Mouse (Mus musculus) midbrain, postnatal 0 days (tissue): ENCODE data around the gene Tnxb. TPM values are rescaled to one million over a fixed set of nuclear protein-coding genes. Genes with fewer than 3 reads are reported as not detected.
"Not testable (repeated sequence)": the region's sequence is repeated elsewhere in the genome, so short reads cannot be mapped to it uniquely, and the experiment has no call there.

Experiments used
- ATAC-seq: fragments of 200-750 bp; cut with Nextera tagmentation; 2 replicates; pipeline ENCODE4 v1.8.0; 2017; ENCODE audit warnings: moderate number of reproducible peaks, mild to moderate bottlenecking, moderate TSS enrichment, moderate library complexity; ENCODE audit not compliant: low FRiP score
- DNase-seq: peaks from one replicate; pipeline ENCODE4 v3.0.0-alpha.2; 2015; ENCODE audit warnings: low spot score
- H3K27ac ChIP-seq: fragments of 300-500 bp; sonication (generic); 2 replicates; pipeline ENCODE4 v1.5.1; 2014; ENCODE audit warnings: low read depth, mild to moderate bottlenecking, low read length, mixed read lengths
- H3K27me3 ChIP-seq: fragments of 300-500 bp; sonication (generic); 2 replicates; pipeline ENCODE4 v1.6.1; 2014; ENCODE audit warnings: low read length, control low read depth, mixed read lengths; ENCODE audit not compliant: insufficient read depth
- H3K36me3 ChIP-seq: fragments of 300-500 bp; sonication (generic); 2 replicates; pipeline ENCODE4 v1.6.1; 2014; ENCODE audit warnings: low read length, control low read depth, mixed read lengths; ENCODE audit not compliant: insufficient read depth
- H3K4me1 ChIP-seq: fragments of 300-500 bp; sonication (generic); 2 replicates; pipeline ENCODE4 v1.6.1; 2014; ENCODE audit warnings: mild to moderate bottlenecking, control low read depth, antibody characterized with exemption, low read length, mixed read lengths; ENCODE audit not compliant: insufficient read depth
- H3K4me2 ChIP-seq: fragments of 300-500 bp; sonication (generic); 2 replicates; pipeline ENCODE4 v1.6.1; 2014; ENCODE audit warnings: low read depth, mild to moderate bottlenecking, low read length, mixed read lengths; ENCODE audit not compliant: poor library complexity, severe bottlenecking
- H3K4me3 ChIP-seq: fragments of 300-500 bp; sonication (generic); 2 replicates; pipeline ENCODE4 v1.5.1; 2014; ENCODE audit warnings: low read depth, mild to moderate bottlenecking, low read length, moderate library complexity
- H3K9ac ChIP-seq: fragments of 300-500 bp; sonication (generic); replicated peaks from 2 replicates; pipeline ENCODE4 v1.6.1; 2014; ENCODE audit warnings: mild to moderate bottlenecking, low read length, moderate library complexity, mixed read lengths; ENCODE audit not compliant: poor library complexity, severe bottlenecking
- H3K9me3 ChIP-seq: fragments of 300-500 bp; sonication (generic); 2 replicates; pipeline ENCODE4 v1.6.1; 2016; ENCODE audit warnings: low read length, control low read depth
- CTCF ChIP-seq: IDR thresholded peaks from 2 replicates; pipeline ENCODE4 v1.5.1; 2016; ENCODE audit warnings: antibody characterized with exemption, mild to moderate bottlenecking
- whole genome bisulfite sequencing: fragments of 180-500 bp; shearing (Covaris S2); extraction: QIAGEN DNeasy Blood & Tissue Kit; methylation state at CpG from one replicate; pipeline ENCODE4 v1.1.7; 2014; 5-methylcytosine and 5-hydroxymethylcytosine counted together
- polyA plus RNA-seq: library from polyadenylated mRNA; unstranded; fragments of >200 nt; fragmentation: Nextera tagmentation; extraction: Ambion mirVana; gene quantifications from 2 replicates; pipeline ENCODE4 v1.2.1, GENCODE M21; 2015
- total RNA-seq: library from RNA; depleted of rRNA; stranded (reverse); fragments of >200 nt; gene quantifications from 2 replicates; pipeline ENCODE4 v1.2.3, GENCODE M21; 2014

Tnxb gene
- total and polyA plus RNA-seq, 2 experiments from 2014 or later: 0.30 to 3.5 TPM

- WGBS: 94% methylated on average over 7 of the region's 7 CpGs
- no peak for ATAC-seq
- H3K4me3 ChIP-seq: no peak overlapping the region
- no peak for TF ChIP-seq CTCF
- no peaks in the 10 kb centered on the region for H3K27me3 ChIP-seq
- no peak overlapping the region for H3K27ac ChIP-seq
- H3K9ac ChIP-seq: no peak overlapping the region
- H3K4me2 ChIP-seq: no peak overlapping the region
- H3K9me3 ChIP-seq: no peaks in the 10 kb centered on the region
- no peaks in the 10 kb centered on the region for H3K4me1 ChIP-seq
- H3K36me3 ChIP-seq: no peaks in the 10 kb centered on the region
- no peak for DNase-seq
Measured at GRCm38 (mm10) chr17:34688889-34689288, 18.6 kb downstream of the Tnxb start.

GRCm38 (mm10) chr17:34690458-34690857, 20.1 kb downstream of the Tnxb start:
- no peak for ATAC-seq
- Histone ChIP-seq H3K27me3 (no peaks in the 10 kb centered on the region), H3K4me1 (no peaks in the 10 kb centered on the region), H3K27ac (no peak overlapping the region), H3K9me3 (no peaks in the 10 kb centered on the region), H3K4me3 (no peak overlapping the region), H3K9ac (no peak overlapping the region), H3K4me2 (no peak overlapping the region), H3K36me3 (no peaks in the 10 kb centered on the region)
- DNase-seq: no peak
- TF ChIP-seq CTCF: no peak
- 62% methylated on average over 4 of the region's 4 CpGs for WGBS

GRCm38 (mm10) chr17:34692906-34693305, 22.6 kb downstream of the Tnxb start:
- Histone ChIP-seq H3K9me3 (no peaks in the 10 kb centered on the region), H3K27me3 (no peaks in the 10 kb centered on the region), H3K4me1 (no peaks in the 10 kb centered on the region), H3K9ac (no peak overlapping the region), H3K27ac (no peak overlapping the region), H3K4me2 (no peak overlapping the region), H3K36me3 (no peaks in the 10 kb centered on the region), H3K4me3 (no peak overlapping the region)
- ATAC-seq (no peak), DNase-seq (no peak)
- no peak for TF ChIP-seq CTCF
- WGBS: 62% methylated on average over 7 of the region's 7 CpGs

- peak; percentile 33 for DNase-seq
- ATAC-seq: peak; percentile 56; the same call in 1 of the 2 replicates
- Histone ChIP-seq H3K9ac (0 out of 2 replicates have a peak overlapping the region, but pooled peaks have one; percentile 8), H3K27ac (peak overlapping the region; percentile 51), H3K36me3 (no peaks in the 10 kb centered on the region), H3K27me3 (no peaks in the 10 kb centered on the region), H3K9me3 (no peaks in the 10 kb centered on the region), H3K4me1 (peaks cover 3% of the 10 kb centered on the region; the same call in 1 of the 2 replicates), H3K4me3 (no peak overlapping the region), H3K4me2 (no peak overlapping the region)
- no peak for TF ChIP-seq CTCF
- WGBS: 40% methylated on average over 14 of the region's 14 CpGs
Measured at GRCm38 (mm10) chr17:34699575-34700408, 29.5 kb downstream of the Tnxb start.

GRCm38 (mm10) chr17:34700671-34701071, 30.3 kb downstream of the Tnxb start:
- Histone ChIP-seq H3K9ac (no peak overlapping the region), H3K9me3 (no peaks in the 10 kb centered on the region), H3K27ac (no peak overlapping the region), H3K4me2 (no peak overlapping the region), H3K4me3 (no peak overlapping the region), H3K27me3 (no peaks in the 10 kb centered on the region), H3K4me1 (peaks cover 3% of the 10 kb centered on the region; the same call in 1 of the 2 replicates), H3K36me3 (no peaks in the 10 kb centered on the region)
- no peak for TF ChIP-seq CTCF
- ATAC-seq (no peak), DNase-seq (no peak)
- 55% methylated on average over 2 of the region's 2 CpGs for WGBS

- 80% methylated on average over 2 of the region's 2 CpGs for WGBS
- H3K4me3 ChIP-seq, ATAC-seq, H3K27ac ChIP-seq, H3K4me1 ChIP-seq, H3K9ac ChIP-seq, H3K36me3 ChIP-seq, H3K9me3 ChIP-seq, DNase-seq, H3K4me2 ChIP-seq, H3K27me3 ChIP-seq: not testable (repeated sequence)
Measured at GRCm38 (mm10) chr17:34706476-34706875, 36.1 kb downstream of the Tnxb start.
